Mouse (Mus musculus) MEL (cell line): ENCODE measurements around the gene Bicd2. TPM values are rescaled to one million over a fixed set of nuclear protein-coding genes. Genes with fewer than 3 reads are reported as not detected.

Experiments
- DNase-seq: peaks from one replicate; pipeline ENCODE4 v3.0.0; 2011; ENCODE audit warnings: low read depth, low spot score
- H3K27ac ChIP-seq: 2 replicates; pipeline ENCODE4 v1.5.1; 2012; ENCODE audit warnings: low read depth, mild to moderate bottlenecking, control low read depth, low read length, moderate library complexity; ENCODE audit not compliant: control insufficient read depth
- H3K27me3 ChIP-seq, 2 experiments: fragments of 150-350 bp in 1 of 2; sonication (generic) in 1 of 2; 2 replicates each; pipeline ENCODE4 v1.6.1; 2012; ENCODE audit warnings: low read length in 2 of 2, mild to moderate bottlenecking in 2 of 2, improper control_type of control experiment in 1 of 2, moderate library complexity in 1 of 2; ENCODE audit not compliant: insufficient read depth in 2 of 2, control insufficient read depth in 1 of 2
- H3K36me3 ChIP-seq, 2 experiments: 2 replicates each; pipeline ENCODE4 v1.6.1; 2012 to 2014; ENCODE audit warnings: low read length in 2 of 2, improper control_type of control experiment in 1 of 2, inconsistent platforms in 1 of 2, mild to moderate bottlenecking in 1 of 2; ENCODE audit not compliant: insufficient read depth in 2 of 2, control insufficient read depth in 1 of 2
- H3K4me1 ChIP-seq, 2 experiments: fragments of 150-350 bp in 1 of 2; sonication (generic) in 1 of 2; 2 replicates each; pipeline ENCODE4 v1.6.1; 2012; ENCODE audit warnings: low read length in 2 of 2, improper control_type of control experiment in 1 of 2, mild to moderate bottlenecking in 1 of 2; ENCODE audit not compliant: insufficient read depth in 2 of 2, control insufficient read depth in 1 of 2
- H3K4me3 ChIP-seq, 2 experiments: fragments of 150-350 bp in 1 of 2; sonication (generic) in 1 of 2; 2 replicates each; pipeline ENCODE4 v1.5.1; 2012; ENCODE audit warnings: low read depth in 2 of 2, low read length in 2 of 2, mild to moderate bottlenecking in 2 of 2, moderate library complexity in 2 of 2, control low read depth in 1 of 2, improper control_type of control experiment in 1 of 2; ENCODE audit not compliant: control insufficient read depth in 1 of 2, insufficient read depth in 1 of 2
- H3K79me2 ChIP-seq: 2 replicates; pipeline ENCODE4 v1.6.1; 2012; ENCODE audit warnings: mild to moderate bottlenecking, low read length, moderate library complexity; ENCODE audit not compliant: control insufficient read depth, poor library complexity, insufficient read depth
- H3K9ac ChIP-seq: 2 replicates; pipeline ENCODE4 v1.6.1; 2012; ENCODE audit warnings: low read depth, mild to moderate bottlenecking, control low read depth, low read length, moderate library complexity; ENCODE audit not compliant: control insufficient read depth, poor library complexity, severe bottlenecking
- H3K9me3 ChIP-seq: fragments of 150-350 bp; sonication (generic); replicated peaks from 2 replicates; pipeline ENCODE4 v1.6.1; 2012; ENCODE audit warnings: mild to moderate bottlenecking, low read length, improper control_type of control experiment, moderate library complexity; ENCODE audit not compliant: insufficient read depth
- BHLHE40 ChIP-seq: IDR thresholded peaks from 2 replicates; pipeline ENCODE4 v1.6.1; 2012; ENCODE audit warnings: low read depth, mild to moderate bottlenecking, inconsistent platforms, low read length, improper control_type of control experiment, borderline replicate concordance
- CHD1 ChIP-seq: IDR thresholded peaks from 2 replicates; pipeline ENCODE4 v1.6.1; 2012; ENCODE audit warnings: low read depth, mild to moderate bottlenecking, inconsistent platforms, low read length, improper control_type of control experiment
- ELF1 ChIP-seq: IDR thresholded peaks from 2 replicates; pipeline ENCODE4 v1.6.1; 2014; ENCODE audit warnings: low read depth, mild to moderate bottlenecking, inconsistent platforms, low read length, improper control_type of control experiment, moderate library complexity
- GABPA ChIP-seq: IDR thresholded peaks from 2 replicates; pipeline ENCODE4 v1.6.1; 2012; ENCODE audit warnings: low read depth, mild to moderate bottlenecking, inconsistent platforms, low read length, improper control_type of control experiment, moderate library complexity
- GATA1 ChIP-seq: IDR thresholded peaks from 2 replicates; pipeline ENCODE4 v1.6.1; 2011; ENCODE audit warnings: low read depth, low read length, improper control_type of control experiment
- JUND ChIP-seq: IDR thresholded peaks from 2 replicates; pipeline ENCODE4 v1.6.1; 2011; ENCODE audit warnings: low read depth, mild to moderate bottlenecking, improper control_type of control experiment, low read length
- MYB ChIP-seq: IDR thresholded peaks from 2 replicates; pipeline ENCODE4 v1.6.1; 2011; ENCODE audit warnings: mild to moderate bottlenecking, low read depth, low read length, improper control_type of control experiment
- MYC ChIP-seq: IDR thresholded peaks from 2 replicates; pipeline ENCODE4 v1.6.1; 2011; ENCODE audit warnings: low read depth, mild to moderate bottlenecking, low read length, improper control_type of control experiment, moderate library complexity
- NELFE ChIP-seq: IDR thresholded peaks from 2 replicates; pipeline ENCODE4 v1.6.1; 2011; ENCODE audit warnings: low read depth, low read length, improper control_type of control experiment
- NRF1 ChIP-seq: IDR thresholded peaks from 2 replicates; pipeline ENCODE4 v1.6.1; 2014; ENCODE audit warnings: low read depth, mild to moderate bottlenecking, inconsistent platforms, low read length, improper control_type of control experiment, moderate library complexity; ENCODE audit not compliant: poor library complexity, insufficient read depth, severe bottlenecking
- POLR2A ChIP-seq, 2 experiments: IDR thresholded peaks; 2 replicates each; pipeline ENCODE4 v1.6.1; 2011 to 2012; ENCODE audit warnings: low read length in 2 of 2, mild to moderate bottlenecking in 2 of 2, control low read depth in 1 of 2, improper control_type of control experiment in 1 of 2, low read depth in 1 of 2, moderate library complexity in 1 of 2; ENCODE audit not compliant: control insufficient read depth in 1 of 2, insufficient read depth in 1 of 2, poor library complexity in 1 of 2
- POLR2AphosphoS2 ChIP-seq: IDR thresholded peaks from 2 replicates; pipeline ENCODE4 v1.6.1; 2011; ENCODE audit warnings: low read length, improper control_type of control experiment
- POLR2AphosphoS5 ChIP-seq: IDR thresholded peaks from 2 replicates; pipeline ENCODE4 v1.6.1; 2012; ENCODE audit warnings: low read depth, borderline replicate concordance, mild to moderate bottlenecking, inconsistent platforms, low read length, moderate library complexity, mixed read lengths
- RCOR1 ChIP-seq: IDR thresholded peaks from 2 replicates; pipeline ENCODE4 v1.6.1; 2012; ENCODE audit warnings: low read depth, mild to moderate bottlenecking, inconsistent platforms, low read length, improper control_type of control experiment
- TAL1 ChIP-seq: IDR thresholded peaks from 2 replicates; pipeline ENCODE4 v1.6.1; 2012; ENCODE audit warnings: mild to moderate bottlenecking, inconsistent platforms, low read length, moderate library complexity, mixed read lengths
- TCF12 ChIP-seq: IDR thresholded peaks from 2 replicates; pipeline ENCODE4 v1.6.1; 2014; ENCODE audit warnings: low read depth, mild to moderate bottlenecking, inconsistent platforms, low read length, improper control_type of control experiment, moderate library complexity
- UBTF ChIP-seq: IDR thresholded peaks from 2 replicates; pipeline ENCODE4 v1.6.1; 2012; ENCODE audit warnings: low read depth, mild to moderate bottlenecking, inconsistent platforms, low read length, improper control_type of control experiment, moderate library complexity, borderline replicate concordance; ENCODE audit not compliant: insufficient read depth
- ZMIZ1 ChIP-seq: IDR thresholded peaks from 2 replicates; pipeline ENCODE4 v1.6.1; 2012; ENCODE audit warnings: low read depth, mild to moderate bottlenecking, inconsistent platforms, low read length, improper control_type of control experiment, moderate library complexity
- ZNF384 ChIP-seq: IDR thresholded peaks from 2 replicates; pipeline ENCODE4 v1.6.1; 2012; ENCODE audit warnings: low read depth, mild to moderate bottlenecking, inconsistent platforms, low read length, improper control_type of control experiment
- polyA plus RNA-seq, 2 experiments: library from polyadenylated mRNA; stranded (reverse) in 1 of 2; unstranded in 1 of 2; fragments of >175 nt in 1 of 2; fragments of >200 nt in 1 of 2; gene quantifications; 2 replicates each; pipeline versions ENCODE4 v1.2.1 to v1.2.4; 2012; ENCODE audit warnings: low replicate concordance in 2 of 2, low read depth in 1 of 2; ENCODE audit not compliant: insufficient read length in 2 of 2, insufficient read depth in 1 of 2, missing spikeins in 1 of 2
- total RNA-seq: library from RNA; depleted of rRNA; stranded (reverse); fragments of 300-350 nt; gene quantifications from 2 replicates; pipeline ENCODE4 v1.2.3, GENCODE M21; 2012

Bicd2 gene
- total and polyA plus RNA-seq, 3 experiments: 21.8 to 22.6 TPM; not detected in 1

DNA sequence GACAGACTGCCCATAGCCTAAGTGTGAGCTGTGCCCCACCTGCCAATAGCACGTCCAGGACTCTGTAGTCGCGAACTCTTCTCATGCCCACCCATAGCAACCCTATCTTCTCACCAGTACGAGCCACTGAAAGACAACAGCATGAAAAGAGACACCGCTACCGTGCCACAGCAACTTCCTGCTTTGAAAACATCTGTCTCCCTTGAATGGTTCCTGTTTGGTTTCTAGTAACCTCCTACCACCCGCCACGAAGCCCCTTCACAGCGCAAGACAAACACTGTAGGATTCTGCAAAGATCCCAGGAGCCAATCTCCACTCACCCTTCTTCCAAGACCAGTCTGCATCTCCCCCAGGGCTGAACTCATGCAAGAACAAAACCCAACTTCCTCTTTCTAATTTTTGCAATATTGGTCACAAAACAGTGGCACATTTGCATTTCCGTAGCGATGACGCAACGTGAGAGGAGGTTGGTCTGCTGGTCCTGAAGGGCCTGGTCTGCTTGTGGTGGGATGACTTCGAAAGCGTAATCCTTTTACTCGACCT lies 32.5 kb upstream of the Bicd2 start (continued):
- peak; percentile 69 for TF ChIP-seq MYC
- no peak for TF ChIP-seq GATA1

- peak overlapping the region; percentile 58 for H3K27ac ChIP-seq
- H3K9me3 ChIP-seq: no peaks in the 10 kb centered on the region
- TF ChIP-seq ZNF384 (no peak), RCOR1 (no peak), ELF1 (no peak), TAL1 (no peak), GABPA (no peak), BHLHE40 (no peak), POLR2A (IDR thresholded peaks at IDR 0.05; ENCODE audit: control insufficient read depth in 1 of 2, insufficient read depth in 1 of 2, low read depth in 1 of 2, low read length in 2 of 2, poor library complexity in 1 of 2) (no peak), POLR2AphosphoS2 (no peak), NRF1 (no peak), NELFE (no peak), GATA1 (no peak), JUND (no peak), CHD1 (no peak), MYB (no peak), TCF12 (no peak), UBTF (no peak), ZMIZ1 (no peak)
- H3K4me3 ChIP-seq: peak overlapping the region; percentile 5 to 92; a peak in 3 of 4 replicates
- H3K36me3 ChIP-seq: peaks cover 0 to 8% of the 10 kb centered on the region in 2 experiments; a peak in 1 of 4 replicates
- DNase-seq: no peak
- peak overlapping the region; percentile 39 for H3K9ac ChIP-seq
- H3K79me2 ChIP-seq: no peaks in the 10 kb centered on the region
- H3K4me1 ChIP-seq: peaks cover 2 to 18% of the 10 kb centered on the region in 2 experiments; a peak in 3 of 4 replicates
- H3K27me3 ChIP-seq: no peaks in the 10 kb centered on the region
Measured at GRCm38 (mm10) chr13:49309501-49309900, 31.9 kb upstream of the Bicd2 start.

- no peaks in the 10 kb centered on the region for H3K9me3 ChIP-seq
- no peak for DNase-seq
- H3K4me3 ChIP-seq: no peak overlapping the region
- H3K4me1 ChIP-seq: peaks cover 2 to 16% of the 10 kb centered on the region in 2 experiments; a peak in 3 of 4 replicates
- no peak overlapping the region for H3K9ac ChIP-seq
- peaks cover 0 to 6% of the 10 kb centered on the region in 2 experiments; a peak in 1 of 4 replicates for H3K36me3 ChIP-seq
- no peaks in the 10 kb centered on the region for H3K79me2 ChIP-seq
- no peaks in the 10 kb centered on the region; a peak in 1 of 4 replicates for H3K27me3 ChIP-seq
- TF ChIP-seq BHLHE40 (peak; percentile 59; the same call in 1 of the 2 replicates), POLR2AphosphoS5 (no peak)
- H3K27ac ChIP-seq: no peak overlapping the region
Measured at GRCm38 (mm10) chr13:49311642-49312041, 29.7 kb upstream of the Bicd2 start.
